Comparison of ENCODE assay signal across 25 mouse cellular contexts in genomic region chr2:92866616-92867015, GRCm38 (mm10). TPM values are rescaled to one million over a fixed set of nuclear protein-coding genes. Genes with fewer than 3 reads are reported as not detected.
DNase-seq lines count a peak whose midpoint lies in the region; ATAC-seq lines count a peak whose summit lies in the region.
"Had no signal": no experiment of that assay in that cellular context is flagged by ENCODE, and none has a peak within 500 bp of the region (broad histone marks: within the 10 kb centered on the region; RNA-seq: fewer than 3 reads in every experiment).

No protein-coding gene starts in this region.

- H3K36me3 ChIP-seq in midbrain, embryonic 16.5 days (ENCODE audit: control insufficient read depth, insufficient read depth, low read length) = no peaks in the 10 kb centered on the region
- H3K36me3 ChIP-seq in midbrain, embryonic 11.5 days (ENCODE audit: control insufficient read depth, insufficient read depth, low read length) = no peaks in the 10 kb centered on the region
- no peaks in the 10 kb centered on the region for H3K36me3 ChIP-seq in limb, embryonic 10.5 days
- H3K36me3 ChIP-seq: embryonic facial prominence, embryonic 12.5 days; embryonic facial prominence, embryonic 15.5 days; forebrain, embryonic 15.5 days; heart, embryonic 12.5 days; heart, embryonic 15.5 days had no signal

- H3K9ac ChIP-seq in midbrain, embryonic 16.5 days (ENCODE audit: low read depth, low read length) = no peak overlapping the region
- H3K9ac ChIP-seq in midbrain, embryonic 11.5 days (ENCODE audit: low read length) = no peak overlapping the region
- H3K9ac ChIP-seq: embryonic facial prominence, embryonic 12.5 days; embryonic facial prominence, embryonic 15.5 days; forebrain, embryonic 15.5 days; heart, embryonic 12.5 days; heart, embryonic 15.5 days; hindbrain, embryonic 14.5 days had no signal

- H3K27ac ChIP-seq in midbrain, embryonic 16.5 days (ENCODE audit: low read length) = peak overlapping the region; percentile 58; the same call in 1 of the 2 replicates
- H3K27ac ChIP-seq in midbrain, embryonic 11.5 days (ENCODE audit: low read depth, low read length) = no peak overlapping the region
- H3K27ac ChIP-seq in limb, embryonic 10.5 days = peak overlapping the region; percentile 53; the same call in 1 of the 2 replicates
- H3K27ac ChIP-seq: embryonic facial prominence, embryonic 12.5 days; embryonic facial prominence, embryonic 15.5 days; forebrain, embryonic 15.5 days; heart, adult 2 months; heart, embryonic 15.5 days; hindbrain, embryonic 14.5 days; hindbrain, postnatal 0 days had no signal

- H3K4me2 ChIP-seq in midbrain, embryonic 16.5 days (ENCODE audit: low read length) = no peak overlapping the region
- H3K4me2 ChIP-seq in midbrain, embryonic 11.5 days = no peak overlapping the region
- H3K4me2 ChIP-seq: embryonic facial prominence, embryonic 12.5 days; embryonic facial prominence, embryonic 15.5 days; forebrain, embryonic 15.5 days; heart, embryonic 12.5 days; heart, embryonic 15.5 days; hindbrain, embryonic 14.5 days had no signal

- DNase-seq in heart, adult 11 months = peak; percentile 54
- DNase-seq in heart, adult 9 months (ENCODE audit: low spot score in 2 of 2) = no peak
- DNase-seq in midbrain, embryonic 11.5 days (ENCODE audit: low spot score, missing footprints) = no peak
- DNase-seq in limb, embryonic 10.5 days (ENCODE audit: low spot score) = no peak
- DNase-seq in urinary bladder, adult 18-20 months (ENCODE audit: low spot score in 2 of 2) = no peak
- DNase-seq: adrenal gland, adult 2 months; adrenal gland, postnatal 14 days; cerebellum, adult 18-20 months; cerebellum, adult 9-10 months; cerebellum, postnatal 14 days; gastrocnemius, postnatal 25 days; heart, adult 2 months; heart, postnatal 10 days; heart, postnatal 36 days had no signal

- no peak overlapping the region for H3K4me3 ChIP-seq in midbrain, embryonic 16.5 days (ENCODE audit: low read depth, low read length)
- no peak overlapping the region for H3K4me3 ChIP-seq in midbrain, embryonic 11.5 days (ENCODE audit: low read depth, low read length)
- no peak overlapping the region for H3K4me3 ChIP-seq in limb, embryonic 10.5 days
- H3K4me3 ChIP-seq: embryonic facial prominence, embryonic 12.5 days; embryonic facial prominence, embryonic 15.5 days; forebrain, embryonic 15.5 days; heart, adult 2 months; heart, embryonic 12.5 days; heart, embryonic 15.5 days had no signal

- 0 out of 2 replicates have a peak, but pooled peaks cover 2% of the 10 kb centered on the region for H3K9me3 ChIP-seq in midbrain, embryonic 16.5 days (replicated peaks; ENCODE audit: control insufficient read depth, low read length, poor library complexity, severe bottlenecking)
- no peaks in the 10 kb centered on the region for H3K9me3 ChIP-seq in midbrain, embryonic 11.5 days (ENCODE audit: control insufficient read depth, low read length)
- H3K9me3 ChIP-seq in limb, embryonic 10.5 days (replicated peaks) = no peaks in the 10 kb centered on the region
- H3K9me3 ChIP-seq: embryonic facial prominence, embryonic 15.5 days; forebrain, embryonic 15.5 days; heart, embryonic 15.5 days had no signal

- H3K27me3 ChIP-seq in midbrain, embryonic 16.5 days (ENCODE audit: control insufficient read depth, insufficient read depth, low read depth, low read length) = no peaks in the 10 kb centered on the region
- H3K27me3 ChIP-seq in midbrain, embryonic 11.5 days (ENCODE audit: control insufficient read depth, insufficient read depth, low read length) = no peaks in the 10 kb centered on the region
- no peaks in the 10 kb centered on the region for H3K27me3 ChIP-seq in limb, embryonic 10.5 days (ENCODE audit: low read depth, poor library complexity, severe bottlenecking)
- H3K27me3 ChIP-seq: embryonic facial prominence, embryonic 12.5 days; embryonic facial prominence, embryonic 15.5 days; forebrain, embryonic 15.5 days; heart, embryonic 12.5 days; heart, embryonic 15.5 days had no signal

- H3K4me1 ChIP-seq in midbrain, embryonic 16.5 days (ENCODE audit: control insufficient read depth, insufficient read depth, low read length) = peaks cover 18% of the 10 kb centered on the region
- peaks cover 13% of the 10 kb centered on the region for H3K4me1 ChIP-seq in midbrain, embryonic 11.5 days (ENCODE audit: control insufficient read depth, insufficient read depth, low read length)
- peaks cover 27% of the 10 kb centered on the region for H3K4me1 ChIP-seq in limb, embryonic 10.5 days
- H3K4me1 ChIP-seq: embryonic facial prominence, embryonic 15.5 days; heart, embryonic 15.5 days had no signal

- WGBS in midbrain, embryonic 16.5 days = 22% methylated on average over 2 of the region's 2 CpGs
- WGBS in midbrain, embryonic 11.5 days = 24% methylated on average over 2 of the region's 2 CpGs
- 2% methylated on average over 2 of the region's 2 CpGs for WGBS in limb, embryonic 10.5 days

- ATAC-seq in midbrain, embryonic 16.5 days = no peak
- ATAC-seq in midbrain, embryonic 11.5 days (ENCODE audit: low FRiP score) = no peak
- ATAC-seq: CD4-positive, CD25-positive, alpha-beta regulatory T cell, adult 4 months; forebrain, embryonic 15.5 days; hindbrain, postnatal 0 days; inflammation-experienced regulatory T-cells, adult 6 months; intestine, embryonic 16.5 days had no signal

RNA-seq across cellular contexts. Expression of gene Syt13, which starts 48.3 kb away (rescaled TPM):
- 112 and 145 TPM in 2 replicates for polyA plus RNA-seq in midbrain, embryonic 16.5 days (2015; fragmentation: Nextera tagmentation; extraction: Ambion mirVana)
- 14.7 TPM in 2 replicates for polyA plus RNA-seq in midbrain, embryonic 11.5 days (2014; fragmentation: Nextera tagmentation; extraction: Ambion mirVana)
- 2.5 and 5.2 TPM in 2 replicates for polyA plus RNA-seq in limb, embryonic 10.5 days (2016; fragmentation: Nextera tagmentation; extraction: Ambion mirVana)
- polyA plus RNA-seq: CD4-positive, CD25-positive, alpha-beta regulatory T cell, adult 4 months; inflammation-experienced regulatory T-cells, adult 6 months had no signal
